Mouse (Mus musculus) CH12.LX (cell line): Measurements from ENCODE around the gene Nubpl.

Experiments used
- CTCF ChIP-seq, 2 experiments: IDR thresholded peaks in 1 of 2; conservative IDR thresholded peaks in 1 of 2; 2 replicates each; pipeline ENCODE4 v1.5.1; 2011 to 2012; ENCODE audit warnings: low read depth in 2 of 2, low read length in 2 of 2, improper control_type of control experiment in 1 of 2, inconsistent platforms in 1 of 2, mild to moderate bottlenecking in 1 of 2, moderate library complexity in 1 of 2
- ELF1 ChIP-seq: IDR thresholded peaks from 2 replicates; pipeline ENCODE4 v1.6.1; 2014; ENCODE audit warnings: low read depth, mild to moderate bottlenecking, inconsistent platforms, low read length, improper control_type of control experiment
- EP300 ChIP-seq: IDR thresholded peaks from 2 replicates; pipeline ENCODE4 v1.6.1; 2011; ENCODE audit warnings: low read length, improper control_type of control experiment
- HCFC1 ChIP-seq: IDR thresholded peaks from 2 replicates; pipeline ENCODE4 v1.6.1; 2012; ENCODE audit warnings: low read depth, mild to moderate bottlenecking, inconsistent platforms, low read length, improper control_type of control experiment
- JUND ChIP-seq: conservative IDR thresholded peaks from 2 replicates; pipeline ENCODE4 v1.6.1; 2011; ENCODE audit warnings: low read depth, low read length, improper control_type of control experiment
- MAFK ChIP-seq: IDR thresholded peaks from 2 replicates; pipeline ENCODE4 v1.6.1; 2011; ENCODE audit warnings: low read length, improper control_type of control experiment; ENCODE audit not compliant: insufficient replicate concordance
- NELFE ChIP-seq: IDR thresholded peaks from 2 replicates; pipeline ENCODE4 v1.6.1; 2011; ENCODE audit warnings: low read depth, low read length, improper control_type of control experiment
- POLR2A ChIP-seq: IDR thresholded peaks from 2 replicates; pipeline ENCODE4 v1.6.1; 2011; ENCODE audit warnings: low read depth, mild to moderate bottlenecking, improper control_type of control experiment, low read length
- POLR2AphosphoS2 ChIP-seq: IDR thresholded peaks from 2 replicates; pipeline ENCODE4 v1.6.1; 2011; ENCODE audit warnings: low read depth, low read length, improper control_type of control experiment
- SMC3 ChIP-seq: IDR thresholded peaks from 2 replicates; pipeline ENCODE4 v1.6.1; 2011; ENCODE audit warnings: low read depth, low read length, improper control_type of control experiment
- TCF12 ChIP-seq: IDR thresholded peaks from 2 replicates; pipeline ENCODE4 v1.6.1; 2014; ENCODE audit warnings: low read depth, mild to moderate bottlenecking, inconsistent platforms, low read length, improper control_type of control experiment
- USF1 ChIP-seq: IDR thresholded peaks from 2 replicates; pipeline ENCODE4 v1.6.1; 2014; ENCODE audit warnings: low read depth, mild to moderate bottlenecking, inconsistent platforms, low read length, improper control_type of control experiment

GRCm38 (mm10) chr12:52289594-52289993 is 192.1 kb downstream of the Nubpl start:
- TF ChIP-seq CTCF (conservative IDR thresholded peaks at IDR 0.05 in 1 of 2, IDR thresholded peaks at IDR 0.05 in 1 of 2; ENCODE audit: low read depth in 2 of 2, low read length in 2 of 2), result no peak
- TF ChIP-seq MAFK, result no peak
- no peak for TF ChIP-seq HCFC1
- TF ChIP-seq JUND, result no peak
- no peak for TF ChIP-seq EP300
- TF ChIP-seq SMC3, result no peak
- TF ChIP-seq ELF1, result no peak
- TF ChIP-seq POLR2A, result no peak
- TF ChIP-seq POLR2AphosphoS2, result no peak
- TF ChIP-seq NELFE, result no peak
- no peak for TF ChIP-seq TCF12
- TF ChIP-seq USF1, result no peak
